ENCODE assay signal across 17 mouse cellular contexts in the genomic region with DNA sequence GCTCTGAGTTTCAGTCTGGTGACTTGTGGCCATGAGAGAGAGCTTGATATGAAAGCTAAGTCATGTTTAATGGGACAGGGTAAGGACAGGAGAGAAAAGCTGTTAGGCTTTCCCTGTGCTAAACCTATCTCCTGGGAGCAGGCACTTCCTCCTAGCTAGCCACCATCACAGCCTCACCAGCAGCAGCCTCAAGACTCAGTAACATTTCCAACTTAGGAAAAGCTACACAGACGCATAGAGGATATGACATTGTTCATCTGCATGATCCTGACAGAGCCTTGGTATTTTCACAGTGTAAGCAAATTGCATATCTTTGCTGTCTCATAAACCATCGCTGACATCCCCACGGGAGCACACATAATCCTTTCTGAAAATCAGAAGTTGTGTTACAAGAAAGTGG.
DNase-seq lines count a peak whose midpoint lies in the region; ATAC-seq and TF ChIP-seq lines count a peak whose summit lies in the region.
"Had no signal": no experiment of that assay in that cellular context is flagged by ENCODE, and none has a peak within 500 bp of the region (broad histone marks: within the 10 kb centered on the region; RNA-seq: fewer than 3 reads in every experiment).

No protein-coding gene starts in this region.

- H3K4me2 ChIP-seq in limb, embryonic 15.5 days = no peak overlapping the region
- H3K4me2 ChIP-seq in midbrain, postnatal 0 days (ENCODE audit: low read depth, low read length, poor library complexity, severe bottlenecking) = no peak overlapping the region
- H3K4me2 ChIP-seq: forebrain, embryonic 15.5 days; heart, embryonic 11.5 days; midbrain, embryonic 12.5 days had no signal

- H3K36me3 ChIP-seq in limb, embryonic 15.5 days = no peaks in the 10 kb centered on the region
- H3K36me3 ChIP-seq in limb, embryonic 10.5 days = no peaks in the 10 kb centered on the region
- H3K36me3 ChIP-seq in macrophage (ENCODE audit: inconsistent target) = no peaks in the 10 kb centered on the region
- H3K36me3 ChIP-seq in midbrain, postnatal 0 days (ENCODE audit: insufficient read depth, low read length) = no peaks in the 10 kb centered on the region
- H3K36me3 ChIP-seq: forebrain, embryonic 15.5 days; hindbrain, embryonic 10.5 days; midbrain, embryonic 12.5 days had no signal

- no peaks in the 10 kb centered on the region for H3K9me3 ChIP-seq in limb, embryonic 15.5 days
- H3K9me3 ChIP-seq in limb, embryonic 10.5 days (replicated peaks) = no peaks in the 10 kb centered on the region
- H3K9me3 ChIP-seq in midbrain, postnatal 0 days (ENCODE audit: low read length) = no peaks in the 10 kb centered on the region
- H3K9me3 ChIP-seq: forebrain, embryonic 15.5 days; hindbrain, embryonic 10.5 days; midbrain, embryonic 12.5 days had no signal

- TF ChIP-seq CTCF in midbrain, postnatal 0 days (IDR thresholded peaks at IDR 0.05) = no peak

- H3K4me1 ChIP-seq in limb, embryonic 15.5 days = no peaks in the 10 kb centered on the region
- 0 out of 2 replicates have a peak, but pooled peaks cover 3% of the 10 kb centered on the region for H3K4me1 ChIP-seq in limb, embryonic 10.5 days
- no peaks in the 10 kb centered on the region for H3K4me1 ChIP-seq in midbrain, postnatal 0 days (ENCODE audit: insufficient read depth, low read length)
- H3K4me1 ChIP-seq: hindbrain, embryonic 10.5 days; midbrain, embryonic 12.5 days had no signal

- peak; percentile 19 for DNase-seq in adrenal gland, adult 8-10 months
- no peak for DNase-seq in adrenal gland, postnatal 4 days (ENCODE audit: low spot score in 2 of 2)
- no peak for DNase-seq in limb, embryonic 10.5 days (ENCODE audit: low spot score)
- no peak for DNase-seq in midbrain, postnatal 0 days (ENCODE audit: low spot score)
- DNase-seq in frontal cortex, adult 2 months (ENCODE audit: extremely low spot score in 1 of 2, low spot score in 1 of 2) = no peak
- DNase-seq: adrenal gland, postnatal 10 days; gastrocnemius, postnatal 10 days; kidney, adult 2 months; kidney, postnatal 36 days; thymus, postnatal 25 days had no signal

- H3K27ac ChIP-seq in limb, embryonic 15.5 days = peak overlapping the region; percentile 38; the same call in 1 of the 2 replicates
- no peak overlapping the region for H3K27ac ChIP-seq in limb, embryonic 10.5 days
- peak overlapping the region; percentile 10; the same call in 1 of the 2 replicates for H3K27ac ChIP-seq in macrophage
- H3K27ac ChIP-seq in midbrain, postnatal 0 days (ENCODE audit: low read depth, low read length) = no peak overlapping the region
- H3K27ac ChIP-seq: forebrain, embryonic 15.5 days; hindbrain, embryonic 10.5 days; midbrain, embryonic 12.5 days had no signal

- ATAC-seq in limb, embryonic 15.5 days (ENCODE audit: insufficient number of reproducible peaks, low FRiP score, low TSS enrichment, low read depth) = no peak
- ATAC-seq in midbrain, postnatal 0 days (ENCODE audit: low FRiP score) = no peak
- ATAC-seq: hindbrain, embryonic 16.5 days had no signal

- 55% methylated on average over 3 of the region's 3 CpGs for WGBS in limb, embryonic 15.5 days
- 89% methylated on average over 3 of the region's 3 CpGs for WGBS in limb, embryonic 10.5 days
- 69% methylated on average over 3 of the region's 3 CpGs for WGBS in macrophage (ENCODE audit: missing documents)
- 71% methylated on average over 3 of the region's 3 CpGs for WGBS in midbrain, postnatal 0 days

- H3K79me2 ChIP-seq in macrophage (ENCODE audit: inconsistent target) = no peaks in the 10 kb centered on the region

- no peak overlapping the region for H3K4me3 ChIP-seq in limb, embryonic 15.5 days
- no peak overlapping the region for H3K4me3 ChIP-seq in limb, embryonic 10.5 days
- no peak overlapping the region for H3K4me3 ChIP-seq in macrophage (ENCODE audit: inconsistent target)
- H3K4me3 ChIP-seq in midbrain, postnatal 0 days (ENCODE audit: low read depth, low read length) = no peak overlapping the region
- H3K4me3 ChIP-seq: forebrain, embryonic 15.5 days; hindbrain, embryonic 10.5 days; midbrain, embryonic 12.5 days had no signal

- no peak overlapping the region for H3K9ac ChIP-seq in limb, embryonic 15.5 days
- H3K9ac ChIP-seq in midbrain, postnatal 0 days (replicated peaks; ENCODE audit: low read length, poor library complexity, severe bottlenecking) = no peak overlapping the region
- H3K9ac ChIP-seq: forebrain, embryonic 15.5 days; midbrain, embryonic 12.5 days had no signal

- no peaks in the 10 kb centered on the region for H3K27me3 ChIP-seq in limb, embryonic 15.5 days
- H3K27me3 ChIP-seq in limb, embryonic 10.5 days (ENCODE audit: low read depth, poor library complexity, severe bottlenecking) = no peaks in the 10 kb centered on the region
- H3K27me3 ChIP-seq in midbrain, postnatal 0 days (ENCODE audit: insufficient read depth, low read length) = no peaks in the 10 kb centered on the region
- H3K27me3 ChIP-seq: forebrain, embryonic 15.5 days; midbrain, embryonic 12.5 days had no signal

Comparison
In these comparisons a context has a peak if more than half of its experiments do, and no peak if none do; other contexts are left out.
1. H3K27ac ChIP-seq: peak in limb, embryonic 15.5 days (single experiment) and macrophage (single experiment); none in limb, embryonic 10.5 days (single experiment) and midbrain, postnatal 0 days (single experiment).